Mouse (Mus musculus) testis, adult 2 months (tissue): ENCODE data around the gene Rnf220. TPM values are rescaled to one million over a fixed set of nuclear protein-coding genes. Genes with fewer than 3 reads are reported as not detected.

Experiments used
- H3K27ac ChIP-seq: fragments of 200-500 bp; 2 replicates; pipeline ENCODE4 v1.5.1; 2012; ENCODE audit warnings: low read depth, low read length; ENCODE audit not compliant: control insufficient read depth, insufficient read depth
- H3K27me3 ChIP-seq: fragments of 200-500 bp; 2 replicates; pipeline ENCODE4 v1.6.1; 2012; ENCODE audit warnings: mild to moderate bottlenecking, low read length, moderate library complexity; ENCODE audit not compliant: control insufficient read depth, insufficient read depth
- H3K36me3 ChIP-seq: fragments of 200-500 bp; 2 replicates; pipeline ENCODE4 v1.6.1; 2012; ENCODE audit warnings: mild to moderate bottlenecking, low read length; ENCODE audit not compliant: control insufficient read depth, insufficient read depth
- H3K4me1 ChIP-seq: fragments of 200-500 bp; 2 replicates; pipeline ENCODE4 v1.6.1; 2012; ENCODE audit warnings: low read length; ENCODE audit not compliant: control insufficient read depth, insufficient read depth
- H3K4me3 ChIP-seq: fragments of 200-500 bp; 2 replicates; pipeline ENCODE4 v1.5.1; 2012; ENCODE audit warnings: low read depth, mild to moderate bottlenecking, low read length, moderate library complexity, mixed read lengths; ENCODE audit not compliant: control insufficient read depth
- CTCF ChIP-seq: fragments of 200-500 bp; IDR thresholded peaks from 2 replicates; pipeline ENCODE4 v1.5.1; 2012; ENCODE audit warnings: low read depth, mild to moderate bottlenecking, inconsistent platforms, low read length, moderate library complexity; ENCODE audit not compliant: control insufficient read depth, insufficient read depth, insufficient replicate concordance
- POLR2A ChIP-seq: fragments of 200-500 bp; IDR thresholded peaks from 2 replicates; pipeline ENCODE4 v1.6.1; 2012; ENCODE audit warnings: low read depth, mild to moderate bottlenecking, inconsistent platforms, low read length, moderate library complexity; ENCODE audit not compliant: control insufficient read depth
- polyA plus RNA-seq: library from polyadenylated mRNA; depleted of rRNA; stranded (reverse); fragments of >200 nt; gene quantifications from 2 replicates; pipeline ENCODE4 v1.2.3, GENCODE M21; 2012

The Rnf220 gene
- polyA plus RNA-seq, 1 experiment: 146 TPM

DNA sequence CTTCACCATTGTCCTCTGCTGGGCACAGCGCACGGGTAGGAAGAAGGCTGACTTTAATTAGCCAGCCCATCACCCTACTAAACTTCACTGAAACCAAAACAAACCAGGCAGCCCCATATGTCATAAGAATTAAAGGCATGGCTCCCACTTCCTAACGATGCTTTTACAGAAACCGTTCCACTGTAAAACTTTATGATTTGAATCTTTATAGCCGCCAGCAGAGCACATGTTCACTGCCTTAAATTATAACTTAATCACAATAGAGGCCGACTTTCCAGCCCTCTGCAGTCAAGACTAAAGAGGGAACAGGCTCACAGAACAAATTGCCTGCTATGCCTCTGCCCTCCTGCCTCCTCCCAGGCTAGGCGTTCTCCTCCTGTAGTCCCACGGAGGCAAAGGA is 62.5 kb downstream of the Rnf220 start:
- Histone ChIP-seq H3K4me1 (peaks cover 7% of the 10 kb centered on the region), H3K4me3 (no peak overlapping the region), H3K27ac (no peak overlapping the region), H3K36me3 (no peaks in the 10 kb centered on the region), H3K27me3 (no peaks in the 10 kb centered on the region)
- TF ChIP-seq POLR2A (no peak), CTCF (no peak)

DNA sequence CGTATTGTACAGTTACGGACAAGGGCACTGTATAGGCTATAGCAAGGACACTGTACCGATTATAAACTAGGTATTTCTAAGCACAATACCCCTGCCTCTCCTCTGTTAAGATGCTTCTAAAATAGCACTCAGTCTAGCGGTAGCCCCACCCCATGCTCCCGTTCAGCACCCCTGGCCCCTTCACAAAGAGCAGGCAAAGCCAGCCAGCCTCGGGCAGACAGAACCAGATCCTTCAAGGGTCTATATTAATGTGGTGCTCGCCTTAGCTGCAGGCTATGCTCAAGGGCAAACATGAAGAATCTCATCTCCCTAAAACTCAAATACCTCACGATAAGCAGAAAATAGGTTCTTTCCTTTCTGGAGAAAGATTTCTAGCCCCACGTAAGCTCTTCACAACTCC is 67.2 kb downstream of the Rnf220 start:
- H3K4me1 ChIP-seq: no peaks in the 10 kb centered on the region
- H3K27me3 ChIP-seq: no peaks in the 10 kb centered on the region
- TF ChIP-seq CTCF (no peak), POLR2A (no peak)
- no peaks in the 10 kb centered on the region for H3K36me3 ChIP-seq
- no peak overlapping the region for H3K4me3 ChIP-seq
- H3K27ac ChIP-seq: no peak overlapping the region

DNA sequence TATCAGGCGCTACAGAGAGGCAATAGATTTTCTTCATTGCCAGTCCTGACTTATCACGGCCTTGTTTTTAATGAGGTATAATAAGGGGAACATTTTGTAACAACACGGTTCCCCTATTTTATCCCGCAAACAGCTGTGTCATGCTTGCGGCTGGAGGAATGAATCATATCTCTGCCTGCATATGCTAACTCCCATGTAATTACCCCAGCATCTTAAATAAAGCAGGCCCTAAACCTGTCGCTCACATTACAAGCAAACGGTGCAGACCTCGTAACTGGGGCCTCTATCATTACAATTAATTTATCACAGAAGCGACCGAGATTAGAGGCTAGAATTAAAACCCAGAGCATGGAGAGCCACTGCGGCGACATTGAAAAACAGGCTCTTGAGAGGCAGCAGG is 69.3 kb downstream of the Rnf220 start:
- TF ChIP-seq POLR2A (no peak), CTCF (no peak)
- Histone ChIP-seq H3K4me1 (no peaks in the 10 kb centered on the region), H3K4me3 (no peak overlapping the region), H3K27ac (no peak overlapping the region), H3K36me3 (no peaks in the 10 kb centered on the region), H3K27me3 (no peaks in the 10 kb centered on the region)

DNA sequence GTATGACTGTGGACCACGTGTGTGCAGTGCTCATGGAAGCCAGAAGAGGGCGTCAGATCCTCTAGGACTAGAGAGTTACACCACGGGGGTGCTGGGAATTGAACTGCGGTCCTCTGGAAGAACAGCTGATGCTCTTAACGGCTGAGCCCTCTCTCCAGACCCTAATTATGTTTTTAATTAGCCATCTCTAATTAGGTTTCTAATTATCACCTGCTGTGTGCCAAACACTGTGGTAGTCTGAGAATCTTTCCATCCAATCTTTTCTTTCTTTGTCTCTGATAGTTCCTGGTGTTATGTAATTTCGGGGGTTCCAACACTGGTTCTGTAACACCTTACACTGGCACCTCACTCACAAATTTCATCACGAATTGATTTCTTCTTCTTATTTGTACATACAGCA is 75.8 kb downstream of the Rnf220 start:
- no peaks in the 10 kb centered on the region for H3K36me3 ChIP-seq
- no peaks in the 10 kb centered on the region for H3K4me1 ChIP-seq
- no peak overlapping the region for H3K27ac ChIP-seq
- H3K27me3 ChIP-seq: no peaks in the 10 kb centered on the region
- TF ChIP-seq POLR2A (no peak), CTCF (no peak)
- no peak overlapping the region for H3K4me3 ChIP-seq

DNA sequence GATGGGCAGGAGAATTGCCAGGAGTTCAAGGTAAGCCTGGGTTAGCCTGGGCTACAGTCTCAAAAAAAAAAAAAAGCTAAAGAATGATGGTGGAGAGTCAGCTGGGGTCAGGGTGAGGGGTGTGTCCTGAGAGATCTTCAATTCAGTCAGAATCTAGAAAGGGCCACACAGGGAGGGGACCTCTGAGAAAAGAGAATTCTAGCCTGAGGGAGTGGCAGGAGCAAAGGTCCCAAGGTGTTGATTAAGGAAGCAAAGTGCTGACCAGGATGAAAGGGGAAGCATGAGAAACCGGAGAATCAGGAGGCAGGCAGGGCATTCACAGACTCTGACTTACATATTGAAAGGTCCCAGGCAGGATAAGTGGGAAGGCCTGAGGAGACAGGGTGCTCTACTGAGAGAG is 80.0 kb downstream of the Rnf220 start:
- TF ChIP-seq POLR2A (no peak), CTCF (no peak)
- H3K4me1 ChIP-seq: peaks cover 5% of the 10 kb centered on the region
- H3K27me3 ChIP-seq: no peaks in the 10 kb centered on the region
- H3K27ac ChIP-seq: no peak overlapping the region
- no peak overlapping the region for H3K4me3 ChIP-seq
- H3K36me3 ChIP-seq: no peaks in the 10 kb centered on the region

DNA sequence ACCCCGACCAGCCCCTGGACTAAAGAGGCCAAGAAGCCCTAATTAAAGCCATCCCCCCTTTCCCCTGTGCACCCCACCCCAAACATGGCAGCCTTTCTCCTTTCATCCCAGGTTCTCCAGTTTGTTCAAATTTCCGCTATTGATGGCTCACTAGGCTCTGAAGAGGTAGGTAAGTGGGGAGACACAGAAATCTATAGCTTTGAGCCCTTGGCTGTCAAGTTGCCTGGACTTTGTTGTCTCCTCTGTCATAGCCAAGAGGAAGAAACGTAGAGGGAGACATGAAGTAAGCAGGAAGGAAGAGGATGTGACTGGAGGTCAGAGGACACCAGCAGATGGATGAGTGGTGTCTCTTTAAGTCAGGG is 86.8 kb downstream of the Rnf220 start:
- no peak overlapping the region for H3K27ac ChIP-seq
- no peak overlapping the region for H3K4me3 ChIP-seq
- H3K36me3 ChIP-seq: no peaks in the 10 kb centered on the region
- H3K4me1 ChIP-seq: peaks cover under 1% of the 10 kb centered on the region
- TF ChIP-seq CTCF (no peak), POLR2A (no peak)
- no peaks in the 10 kb centered on the region for H3K27me3 ChIP-seq

DNA sequence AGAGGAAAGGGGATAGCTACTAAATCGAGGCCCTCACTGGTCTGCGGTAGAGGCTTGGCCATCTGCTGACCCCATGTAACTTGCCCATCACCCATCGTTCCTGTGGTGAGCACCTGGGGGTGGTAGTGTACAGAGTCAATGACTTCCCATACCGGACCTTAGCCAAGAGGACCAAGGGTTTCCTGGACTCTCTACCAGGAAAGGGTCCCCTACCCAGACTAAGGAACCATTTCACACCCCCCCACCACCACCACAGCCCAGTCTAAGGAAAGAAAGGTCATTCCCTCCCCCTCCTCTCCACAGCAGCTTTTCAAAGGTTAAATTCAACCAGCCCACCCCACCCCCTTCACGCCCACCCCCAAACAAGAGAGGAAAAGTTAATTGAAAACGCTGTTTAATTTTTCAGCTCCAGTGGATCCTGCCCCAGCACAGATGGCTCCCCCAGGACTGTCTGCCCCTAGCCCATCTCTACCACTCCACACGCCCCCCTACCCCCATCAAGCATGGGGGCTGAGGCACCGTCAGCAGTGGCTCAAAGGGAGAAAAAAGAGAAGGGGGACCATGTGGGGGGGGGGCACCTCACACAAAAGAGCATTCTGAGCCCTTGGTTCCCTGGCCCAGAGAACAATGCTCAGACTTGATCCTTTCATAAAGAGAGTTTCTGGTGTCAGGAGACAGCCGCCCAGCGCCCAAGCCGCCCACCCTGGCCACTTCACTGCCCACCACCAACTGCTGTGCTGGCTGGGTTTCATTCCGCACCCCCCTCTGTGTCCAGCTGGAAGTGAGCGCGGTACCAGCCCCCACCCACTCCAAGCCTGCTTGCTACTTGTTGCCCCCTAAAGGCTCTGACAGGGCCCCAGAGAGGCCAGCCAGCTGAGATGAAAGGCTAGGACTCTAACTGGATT is 87.5 kb downstream of the Rnf220 start:
- Histone ChIP-seq H3K27ac (no peak overlapping the region), H3K27me3 (no peaks in the 10 kb centered on the region), H3K4me1 (no peaks in the 10 kb centered on the region), H3K36me3 (no peaks in the 10 kb centered on the region), H3K4me3 (no peak overlapping the region)
- no peak for TF ChIP-seq POLR2A
- no peak for TF ChIP-seq CTCF

DNA sequence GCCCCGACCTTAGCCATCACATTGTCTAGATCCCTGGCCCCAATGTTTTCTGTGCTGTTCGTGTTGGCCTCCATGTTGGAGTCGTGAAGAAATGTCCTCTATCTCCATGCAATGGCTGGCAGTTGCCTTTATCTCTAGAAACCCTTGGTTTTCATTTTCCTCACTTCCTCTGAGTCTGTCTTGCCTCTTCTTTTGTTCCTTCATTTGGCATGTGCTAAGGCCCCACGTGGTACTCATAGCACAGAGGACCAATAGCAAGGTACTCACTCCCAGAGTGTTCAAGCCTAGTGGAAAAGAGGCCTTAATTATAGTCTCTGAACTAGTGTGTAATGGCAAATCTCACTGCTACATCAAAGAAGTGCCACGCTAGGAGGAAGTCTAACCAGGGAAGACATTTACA is 88.9 kb downstream of the Rnf220 start:
- H3K27ac ChIP-seq: no peak overlapping the region
- no peaks in the 10 kb centered on the region for H3K36me3 ChIP-seq
- no peaks in the 10 kb centered on the region for H3K27me3 ChIP-seq
- H3K4me1 ChIP-seq: no peaks in the 10 kb centered on the region
- TF ChIP-seq CTCF (no peak), POLR2A (no peak)
- H3K4me3 ChIP-seq: no peak overlapping the region
